Mouse (Mus musculus): ENCODE results near the gene Tcp11x2.

The Tcp11x2 gene

DNA sequence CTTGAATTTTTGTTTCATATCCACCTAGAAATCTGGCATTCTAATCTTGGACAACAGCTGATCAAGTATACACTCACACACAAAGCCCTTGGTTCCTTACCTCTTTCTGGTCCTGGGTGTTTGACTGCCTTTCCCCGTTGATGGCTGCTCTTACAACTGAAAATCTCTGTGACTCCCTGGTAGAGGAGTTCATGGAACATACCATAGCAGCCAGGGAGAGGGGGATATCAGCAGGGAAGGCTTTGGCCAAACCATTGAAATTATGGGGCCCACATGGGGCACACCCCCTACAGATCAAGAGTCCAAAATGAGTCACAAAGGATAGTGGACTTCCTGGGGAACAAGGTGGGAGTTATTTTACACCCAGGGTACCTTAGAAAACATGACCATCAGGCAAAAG is at the start of gene Tcp11x2:
Gene Tcp11x2 (minus strand): TSS at position 158 of the 400 bp plus-strand sequence.
- no peak for DNase-seq (ENCODE audit: low spot score in 2 of 2)

DNA sequence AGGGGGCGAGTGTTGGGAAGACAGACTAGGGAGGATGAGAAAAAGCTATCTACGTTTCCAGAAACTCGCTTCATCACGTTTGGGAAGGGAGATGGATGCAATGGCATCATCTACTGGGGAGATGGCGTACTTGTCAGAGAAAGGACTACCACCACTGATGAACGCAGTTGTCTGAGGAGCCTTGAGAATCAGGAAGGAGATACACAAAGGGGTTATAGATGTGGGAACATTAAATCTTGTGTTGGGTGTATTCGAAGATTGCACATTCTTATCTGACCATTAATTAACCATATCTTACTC is 49.4 kb upstream of the Tcp11x2 start:
- no peak for DNase-seq (ENCODE audit: low spot score in 2 of 2)

DNA sequence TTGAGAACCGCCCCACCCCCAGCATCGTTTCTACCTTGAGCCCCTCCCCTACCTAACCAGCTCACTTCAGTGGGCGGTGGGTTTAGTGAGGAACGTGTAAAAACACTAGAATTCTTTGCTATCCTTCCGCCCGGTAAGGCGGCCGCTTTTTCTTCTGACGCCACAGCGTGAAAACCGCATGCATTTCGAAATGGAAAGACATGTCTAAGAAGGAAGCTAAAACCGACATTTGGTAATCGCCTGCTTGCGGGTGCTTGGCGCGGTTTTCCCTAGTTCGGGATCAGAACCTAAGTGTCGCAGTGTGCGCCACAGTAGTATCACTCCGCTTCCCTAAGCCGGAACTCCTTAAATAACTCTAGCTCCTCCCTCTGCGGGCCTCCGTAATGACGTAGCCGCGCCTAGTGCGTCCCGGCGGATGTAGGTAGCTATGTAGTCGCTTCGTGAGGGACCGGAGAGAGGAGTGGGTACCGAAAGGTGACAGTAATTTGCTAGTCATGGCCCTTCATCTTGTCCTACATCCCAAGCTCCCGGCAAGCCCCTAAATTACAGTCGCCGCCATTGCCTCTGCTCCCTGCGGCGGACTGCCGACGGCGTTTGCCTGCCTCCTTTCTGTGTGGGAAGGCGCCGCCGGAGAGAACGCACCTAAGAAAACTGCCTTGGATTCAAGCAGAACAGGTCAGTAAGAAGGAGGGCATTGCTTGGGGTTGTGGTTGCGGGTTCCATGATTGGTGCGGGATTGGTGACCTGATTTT is 48.9 kb upstream of the Tcp11x2 start, which contains the start of the genes Armcx5 and Gprasp1:
Gene Armcx5 (plus strand): TSS at position 430 of the 752 bp plus-strand sequence.
Gene Gprasp1 (plus strand): TSS at position 430 of the 752 bp plus-strand sequence.
- peak; percentile 86 to 92 for DNase-seq (ENCODE audit: low spot score in 2 of 2)

DNA sequence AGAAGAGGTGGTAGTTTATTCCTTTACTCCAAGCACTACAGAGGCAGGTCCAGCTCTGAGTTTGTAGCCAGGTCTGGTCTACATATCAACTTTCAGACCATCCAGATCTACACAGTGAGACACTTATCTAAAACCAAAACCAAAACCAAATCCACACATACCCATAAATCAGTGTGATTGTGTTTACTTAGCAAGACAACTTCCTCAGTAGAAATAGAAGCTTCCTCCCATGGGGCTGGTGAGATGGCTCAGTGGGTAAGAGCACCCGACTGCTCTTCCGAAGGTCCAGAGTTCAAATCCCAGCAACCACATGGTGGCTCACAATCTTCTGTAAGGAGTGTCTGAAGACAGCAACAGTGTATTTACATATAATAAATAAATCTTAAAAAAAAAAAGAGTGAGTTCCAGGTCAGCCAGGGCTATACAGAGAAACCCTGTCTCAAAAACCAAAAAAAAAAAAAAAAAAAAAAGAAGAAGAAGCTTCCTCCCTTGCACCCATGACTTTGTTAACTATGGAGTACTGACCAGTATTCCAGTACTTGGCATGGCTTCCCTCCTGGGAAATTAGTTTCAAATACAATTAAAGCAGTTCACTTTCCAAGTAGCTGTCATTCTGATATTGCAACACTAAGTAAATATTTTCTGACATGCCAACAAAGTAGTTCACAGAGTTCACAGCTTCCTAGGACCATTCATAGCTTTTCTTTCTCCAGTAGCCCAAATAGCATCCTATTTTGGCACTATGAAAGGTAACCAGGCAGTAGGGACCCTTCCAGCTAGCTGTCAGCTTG is 45.3 kb upstream of the Tcp11x2 start:
- DNase-seq (ENCODE audit: low spot score in 2 of 2), result no peak

DNA sequence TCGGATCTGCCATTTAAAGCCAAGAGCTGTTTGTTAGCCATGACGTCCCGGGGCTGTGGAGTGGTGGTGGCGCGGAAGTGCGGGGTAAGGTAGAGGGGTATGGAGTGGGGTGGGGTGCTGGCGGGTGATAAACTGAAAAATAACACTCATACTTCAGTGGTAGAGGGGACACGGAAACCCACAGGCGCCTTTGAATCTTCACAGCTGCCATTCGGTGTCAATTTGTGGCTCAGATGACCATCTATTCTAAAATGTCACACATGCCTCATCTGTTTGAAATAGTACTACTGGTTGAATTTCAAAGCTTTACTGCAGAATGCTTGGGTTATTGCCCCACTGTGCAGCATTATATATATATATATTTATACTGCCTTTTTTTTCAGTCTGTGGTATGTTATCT is 31.6 kb upstream of the Tcp11x2 start, which contains the start of gene Tmsb15a:
Gene Tmsb15a (minus strand): TSS at position 101 of the 400 bp plus-strand sequence.
- DNase-seq (ENCODE audit: low spot score in 2 of 2), result no peak

DNA sequence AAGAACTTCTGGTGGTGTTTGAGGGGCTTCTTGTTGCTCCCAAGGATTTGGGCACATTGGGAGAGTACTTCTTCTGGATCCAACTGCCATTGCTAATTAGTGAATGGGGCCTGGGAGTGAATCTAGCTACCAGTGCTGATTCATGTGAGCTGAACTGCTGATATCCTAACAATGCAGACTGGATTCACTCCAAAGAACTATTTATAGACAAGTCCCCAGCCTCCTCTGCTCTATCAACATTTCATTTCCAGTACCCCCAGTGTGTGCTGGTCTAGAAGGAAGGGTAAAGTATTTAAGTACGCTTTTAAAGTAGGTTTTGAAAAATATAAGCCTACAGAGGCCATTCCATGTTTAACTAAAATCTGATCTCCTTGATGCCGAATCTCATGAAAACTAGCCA is 19.3 kb upstream of the Tcp11x2 start:
- DNase-seq (ENCODE audit: low spot score in 2 of 2), result no peak

DNA sequence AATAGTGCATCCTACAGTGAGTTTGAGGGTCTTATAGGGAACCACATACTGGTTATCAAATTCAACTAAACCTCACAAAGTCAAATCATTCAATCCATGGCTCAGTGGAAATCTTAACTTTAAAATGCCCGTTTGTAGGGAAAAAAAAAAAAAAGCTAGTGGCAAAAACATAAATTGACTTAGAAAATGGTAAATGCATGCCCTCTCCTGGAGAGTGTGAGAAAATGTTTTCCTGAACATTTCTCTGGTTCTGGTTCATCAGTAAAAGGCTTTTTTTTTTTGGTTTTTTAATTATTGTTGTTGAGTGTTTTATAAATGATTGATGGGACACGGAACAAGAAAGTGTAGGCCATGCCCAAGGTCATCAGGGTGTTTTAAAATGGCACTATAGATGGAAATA is 10.8 kb upstream of the Tcp11x2 start:
- DNase-seq (ENCODE audit: low spot score in 2 of 2), result no peak

DNA sequence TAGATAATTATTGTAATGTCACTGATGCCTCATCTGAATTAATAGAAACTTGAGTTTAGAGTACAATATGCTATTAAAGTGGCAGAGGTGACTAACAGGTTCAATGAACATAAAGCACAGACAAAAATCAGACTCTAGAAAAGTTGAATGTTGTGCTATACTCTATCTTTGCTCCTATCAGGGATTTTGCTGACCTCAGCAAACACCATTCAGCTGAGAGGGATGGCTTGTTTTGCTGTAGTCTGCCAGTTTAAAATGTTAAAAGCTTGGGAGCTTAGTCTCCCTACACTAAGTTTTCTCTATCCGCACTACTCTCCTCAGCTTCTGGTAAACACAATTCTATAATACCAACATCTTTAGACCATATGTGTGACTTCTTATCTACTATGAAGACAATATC is 9.5 kb upstream of the Tcp11x2 start:
- no peak for DNase-seq (ENCODE audit: low spot score in 2 of 2)

DNA sequence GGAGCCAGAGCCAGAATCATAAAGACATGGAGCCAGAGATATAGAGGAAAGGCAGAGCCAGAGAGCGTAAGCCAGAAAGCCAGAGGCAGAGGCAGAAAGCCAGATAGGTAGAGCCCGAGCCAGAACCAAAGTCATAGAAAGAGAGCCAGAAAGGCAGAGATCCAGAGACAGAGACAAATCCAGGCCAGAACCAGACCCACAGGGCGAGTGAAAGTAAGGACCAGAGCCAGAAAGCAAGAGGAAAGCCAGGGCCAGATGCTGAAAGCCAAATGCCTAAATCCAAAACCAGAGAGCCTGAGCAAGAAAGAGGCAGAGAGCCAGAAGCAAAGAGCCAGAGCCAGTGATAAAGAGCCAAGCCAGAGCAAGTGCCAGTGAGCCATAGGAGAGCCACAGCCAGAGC is 5.8 kb downstream of the Tcp11x2 start:
- DNase-seq (ENCODE audit: low spot score in 2 of 2), result no peak

DNA sequence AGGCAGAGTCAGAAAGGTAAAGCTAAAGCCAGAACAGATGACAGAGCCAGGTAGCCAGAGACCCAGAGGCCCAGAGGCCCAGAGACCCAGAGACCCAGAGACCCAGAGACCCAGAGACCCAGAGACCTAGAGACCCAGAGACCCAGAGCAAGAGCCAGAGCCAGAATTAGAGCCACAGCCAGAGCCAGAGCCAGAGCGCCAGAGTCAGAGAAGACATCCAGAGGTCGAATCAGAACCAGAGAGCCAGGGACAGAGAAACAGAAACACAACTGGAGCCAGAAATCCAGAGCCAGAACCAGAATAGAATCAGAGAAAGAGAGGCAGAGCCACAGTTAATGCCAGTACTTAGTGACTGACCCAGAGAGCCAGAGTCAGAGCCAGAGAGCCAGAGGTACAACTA is 11.7 kb downstream of the Tcp11x2 start:
- DNase-seq (ENCODE audit: low spot score in 2 of 2), result no peak

DNA sequence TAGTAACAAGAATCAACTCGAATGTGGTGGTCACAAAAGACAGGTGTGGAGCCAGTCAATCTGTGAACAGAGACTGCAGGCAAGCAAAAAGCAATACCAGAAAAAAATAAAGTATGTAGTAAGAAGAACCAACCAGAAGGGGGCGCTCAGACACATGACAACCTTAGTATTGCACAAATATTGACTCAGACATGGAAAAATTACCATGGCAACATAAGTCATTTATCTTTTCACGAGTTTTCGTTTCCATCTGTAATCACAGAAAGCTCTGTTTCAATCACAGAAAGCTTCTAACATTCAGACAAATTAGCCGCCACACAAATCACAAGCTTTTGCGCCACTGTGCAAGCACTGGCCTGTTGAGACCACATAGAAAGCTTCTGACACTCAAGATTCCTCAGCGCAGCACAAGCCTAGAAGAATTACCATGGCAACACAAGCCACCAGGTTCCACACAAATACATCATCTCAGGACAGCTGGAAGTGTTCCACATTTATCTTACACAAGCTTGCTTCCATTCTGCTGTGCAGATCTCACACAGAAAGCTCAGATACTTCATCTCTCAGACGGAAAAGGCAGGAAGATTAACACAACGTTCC is 41.3 kb downstream of the Tcp11x2 start:
- peak; percentile 9 to 66 for DNase-seq (ENCODE audit: low spot score in 2 of 2)

DNA sequence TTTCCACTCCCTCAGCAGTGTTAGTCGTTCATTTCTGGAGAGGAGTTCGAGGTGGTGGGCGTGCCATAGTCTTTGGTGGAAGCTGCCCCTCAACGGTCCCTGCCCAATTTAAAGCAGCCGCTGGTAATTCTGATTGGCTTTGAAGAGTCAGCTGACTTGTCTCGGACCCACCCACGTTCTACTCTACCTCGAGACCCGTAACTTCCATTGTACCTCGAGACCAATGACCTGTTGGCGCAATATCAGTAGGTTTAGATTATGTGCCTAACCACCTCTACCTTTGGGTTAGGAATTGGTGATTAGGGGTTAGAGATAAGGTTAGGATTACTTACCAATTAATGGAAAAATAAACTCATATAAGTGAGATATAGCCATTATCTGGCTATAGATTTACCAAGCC is 66.0 kb downstream of the Tcp11x2 start, which contains the start of gene Prame:
Gene Prame (minus strand): TSS at position 101 of the 400 bp plus-strand sequence.
- DNase-seq (ENCODE audit: low spot score in 2 of 2), result no peak
